Mouse (Mus musculus) small intestine, adult 2 months (tissue): ENCODE data around the gene Phf23.

Experiments used
- CTCF ChIP-seq: fragments of 200-500 bp; IDR thresholded peaks from 2 replicates; pipeline ENCODE4 v1.5.1; 2012; ENCODE audit warnings: low read depth, mild to moderate bottlenecking, control low read depth, inconsistent platforms, low read length, moderate library complexity, mixed read lengths; ENCODE audit not compliant: insufficient replicate concordance, insufficient read length; ENCODE audit errors: extremely low read depth
- POLR2A ChIP-seq: fragments of 200-500 bp; IDR thresholded peaks from 2 replicates; pipeline ENCODE4 v1.6.1; 2012; ENCODE audit warnings: low read depth, mild to moderate bottlenecking, control low read depth, inconsistent platforms, low read length, moderate library complexity

- no peak for TF ChIP-seq CTCF
- no peak for TF ChIP-seq POLR2A
Measured at GRCm38 (mm10) chr11:69953267-69953915, 42.2 kb upstream of the Phf23 start.
